Mouse (Mus musculus): ENCODE data around the gene Gpc1. TPM values are rescaled to one million over a fixed set of nuclear protein-coding genes. Genes with fewer than 3 reads are reported as not detected.

Gpc1 gene
- polyA plus RNA-seq, 1 experiment from 2014 or later, result 93.6 TPM

- Histone ChIP-seq H3K4me3 (replicated peaks) (peak overlapping the region; percentile 69), H3K9ac (peak overlapping the region; percentile 15; the same call in 1 of the 2 replicates), H3K4me1 (peaks cover 38% of the 10 kb centered on the region), H3K27ac (replicated peaks) (no peak overlapping the region), H3K4me2 (replicated peaks) (peak overlapping the region; percentile 91), H3K36me3 (no peaks in the 10 kb centered on the region), H3K9me3 (replicated peaks) (no peaks in the 10 kb centered on the region), H3K27me3 (no peaks in the 10 kb centered on the region; the same call in 1 of the 2 replicates)
- ATAC-seq (ENCODE audit: insufficient number of reproducible peaks, low FRiP score, low TSS enrichment, low read depth), result no peak
- WGBS, result 64% methylated on average over 7 of the region's 7 CpGs
Observed at GRCm38 (mm10) chr1:92833987-92834706, 2.7 kb downstream of the Gpc1 start.

GRCm38 (mm10) chr1:92837931-92838833, 6.7 kb downstream of the Gpc1 start:
- Histone ChIP-seq H3K36me3 (no peaks in the 10 kb centered on the region), H3K4me1 (peaks cover 27% of the 10 kb centered on the region), H3K4me3 (replicated peaks) (no peak overlapping the region), H3K27me3 (no peaks in the 10 kb centered on the region), H3K27ac (replicated peaks) (no peak overlapping the region), H3K4me2 (replicated peaks) (no peak overlapping the region), H3K9me3 (replicated peaks) (no peaks in the 10 kb centered on the region), H3K9ac (no peak overlapping the region)
- ATAC-seq (ENCODE audit: insufficient number of reproducible peaks, low FRiP score, low TSS enrichment, low read depth), result no peak
- WGBS, result 59% methylated on average over 14 of the region's 14 CpGs

- 73% methylated on average over 7 of the region's 7 CpGs for WGBS
- no peak overlapping the region for H3K4me3 ChIP-seq (replicated peaks)
- H3K4me1 ChIP-seq, result peaks cover 16% of the 10 kb centered on the region
- no peaks in the 10 kb centered on the region for H3K27me3 ChIP-seq
- H3K9ac ChIP-seq, result no peak overlapping the region
- H3K4me2 ChIP-seq (replicated peaks), result no peak overlapping the region
- no peak for ATAC-seq (ENCODE audit: insufficient number of reproducible peaks, low FRiP score, low TSS enrichment, low read depth)
- H3K9me3 ChIP-seq (replicated peaks), result no peaks in the 10 kb centered on the region
- no peak overlapping the region for H3K27ac ChIP-seq (replicated peaks)
- no peaks in the 10 kb centered on the region for H3K36me3 ChIP-seq
Observed at GRCm38 (mm10) chr1:92839211-92839610, 7.8 kb downstream of the Gpc1 start.

DNA sequence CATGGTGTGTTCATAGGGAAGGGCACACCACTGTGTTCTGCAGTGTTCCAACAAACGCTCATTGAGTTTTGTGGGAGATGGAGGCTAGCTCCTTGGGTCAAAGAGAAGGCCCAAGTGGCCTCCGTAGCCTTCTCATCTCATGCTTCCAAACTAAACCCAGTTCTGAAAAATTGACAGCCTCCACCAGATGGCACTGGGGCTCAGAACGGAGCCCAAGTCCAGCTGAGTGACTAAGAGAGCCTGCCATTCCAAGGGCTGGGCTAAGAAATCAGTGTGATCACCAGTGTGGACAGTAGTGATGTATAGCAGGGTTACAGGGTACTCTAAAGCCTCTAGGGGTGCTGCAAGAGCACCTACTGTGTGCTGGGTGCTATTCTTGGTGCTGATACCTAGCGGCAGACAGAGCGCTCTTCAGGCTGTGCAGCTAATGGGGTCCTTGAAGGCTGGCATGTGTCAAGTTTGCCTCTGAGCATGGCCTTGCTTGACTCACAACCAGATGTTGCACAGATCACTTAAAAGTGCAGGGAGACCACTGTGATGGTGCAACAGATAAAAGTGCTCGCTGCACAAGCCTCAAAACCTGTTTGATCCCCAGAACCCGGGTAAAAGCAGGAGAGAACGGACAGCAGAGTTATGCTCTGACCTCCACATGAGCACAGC, 8.9 kb downstream of the Gpc1 start:
- H3K9ac ChIP-seq, result no peak overlapping the region
- no peaks in the 10 kb centered on the region for H3K36me3 ChIP-seq
- no peaks in the 10 kb centered on the region for H3K9me3 ChIP-seq (replicated peaks)
- no peak overlapping the region for H3K4me3 ChIP-seq (replicated peaks)
- H3K27me3 ChIP-seq, result no peaks in the 10 kb centered on the region
- no peak overlapping the region for H3K27ac ChIP-seq (replicated peaks)
- H3K4me1 ChIP-seq, result peaks cover 14% of the 10 kb centered on the region
- no peak overlapping the region for H3K4me2 ChIP-seq (replicated peaks)
- no peak for ATAC-seq (ENCODE audit: insufficient number of reproducible peaks, low FRiP score, low TSS enrichment, low read depth)
- WGBS, result 77% methylated on average over 8 of the region's 8 CpGs

GRCm38 (mm10) chr1:92841427-92841826, 10.0 kb downstream of the Gpc1 start:
- H3K4me1 ChIP-seq, result peaks cover 18% of the 10 kb centered on the region
- no peaks in the 10 kb centered on the region for H3K27me3 ChIP-seq
- ATAC-seq (ENCODE audit: insufficient number of reproducible peaks, low FRiP score, low TSS enrichment, low read depth), result no peak
- no peak overlapping the region for H3K9ac ChIP-seq
- H3K4me3 ChIP-seq (replicated peaks), result no peak overlapping the region
- H3K9me3 ChIP-seq (replicated peaks), result no peaks in the 10 kb centered on the region
- H3K4me2 ChIP-seq (replicated peaks), result no peak overlapping the region
- H3K36me3 ChIP-seq, result no peaks in the 10 kb centered on the region
- no peak overlapping the region for H3K27ac ChIP-seq (replicated peaks)
- WGBS, result 67% methylated on average over 3 of the region's 3 CpGs

DNA sequence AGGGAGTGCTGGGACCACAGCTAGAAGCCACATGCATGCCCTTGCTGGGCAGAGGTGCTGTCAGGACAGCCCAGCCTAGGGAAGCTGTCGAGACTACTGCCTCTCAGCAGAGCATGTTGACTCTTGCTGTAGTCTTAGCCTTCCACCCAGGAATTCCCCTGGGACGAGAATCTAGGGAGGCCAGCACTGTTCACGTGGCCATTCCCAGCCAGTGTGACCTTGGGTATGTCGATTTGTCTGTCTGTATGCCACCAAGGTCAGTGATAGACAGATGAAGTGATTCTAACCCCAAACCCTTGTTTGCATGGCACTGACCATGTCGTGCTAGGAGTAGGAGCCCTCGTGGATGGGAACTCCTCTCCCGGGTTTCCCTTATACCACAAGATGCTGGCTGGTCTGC, 14.4 kb downstream of the Gpc1 start:
- Histone ChIP-seq H3K27ac (replicated peaks) (no peak overlapping the region), H3K9ac (no peak overlapping the region), H3K4me1 (peaks cover 35% of the 10 kb centered on the region), H3K9me3 (replicated peaks) (no peaks in the 10 kb centered on the region), H3K4me3 (replicated peaks) (no peak overlapping the region), H3K36me3 (no peaks in the 10 kb centered on the region), H3K27me3 (no peaks in the 10 kb centered on the region), H3K4me2 (replicated peaks) (no peak overlapping the region)
- WGBS, result 70% methylated on average over 7 of the region's 7 CpGs
- ATAC-seq (ENCODE audit: insufficient number of reproducible peaks, low FRiP score, low TSS enrichment, low read depth), result no peak

GRCm38 (mm10) chr1:92847873-92848839, 16.7 kb downstream of the Gpc1 start:
- H3K4me1 ChIP-seq, result peaks cover 35% of the 10 kb centered on the region
- H3K27ac ChIP-seq (replicated peaks), result no peak overlapping the region
- H3K36me3 ChIP-seq, result peaks cover 2% of the 10 kb centered on the region; the same call in 1 of the 2 replicates
- peak overlapping the region; percentile 39 for H3K4me3 ChIP-seq (replicated peaks)
- H3K27me3 ChIP-seq, result no peaks in the 10 kb centered on the region
- H3K9me3 ChIP-seq (replicated peaks), result no peaks in the 10 kb centered on the region
- 12% methylated on average over 37 of the region's 41 CpGs for WGBS
- no peak overlapping the region for H3K9ac ChIP-seq
- peak overlapping the region; percentile 67 for H3K4me2 ChIP-seq (replicated peaks)
- ATAC-seq (ENCODE audit: insufficient number of reproducible peaks, low FRiP score, low TSS enrichment, low read depth), result peak; percentile 26; the same call in 1 of the 2 replicates

DNA sequence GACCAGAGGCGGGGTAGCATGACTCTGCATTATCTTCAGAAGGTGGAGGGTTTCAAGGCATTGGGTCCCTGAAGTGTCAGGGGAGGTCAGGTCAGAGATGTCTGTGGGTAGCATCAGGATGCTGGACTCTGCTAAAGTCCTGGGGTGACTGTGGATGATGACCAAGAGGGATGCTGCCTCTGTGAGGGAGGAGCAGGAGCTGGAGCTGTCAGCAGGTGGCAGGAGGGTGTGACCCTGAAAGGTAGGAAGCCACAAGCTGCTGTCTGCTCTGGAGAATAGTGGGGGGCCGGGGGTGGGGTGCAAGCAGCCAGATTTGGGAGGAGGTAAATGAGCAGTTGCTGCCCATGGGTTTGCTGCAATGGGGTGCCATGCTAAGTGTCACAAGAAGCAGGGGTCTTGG, 18.0 kb downstream of the Gpc1 start:
- 72% methylated on average over 2 of the region's 2 CpGs for WGBS
- no peak for ATAC-seq (ENCODE audit: insufficient number of reproducible peaks, low FRiP score, low TSS enrichment, low read depth)

DNA sequence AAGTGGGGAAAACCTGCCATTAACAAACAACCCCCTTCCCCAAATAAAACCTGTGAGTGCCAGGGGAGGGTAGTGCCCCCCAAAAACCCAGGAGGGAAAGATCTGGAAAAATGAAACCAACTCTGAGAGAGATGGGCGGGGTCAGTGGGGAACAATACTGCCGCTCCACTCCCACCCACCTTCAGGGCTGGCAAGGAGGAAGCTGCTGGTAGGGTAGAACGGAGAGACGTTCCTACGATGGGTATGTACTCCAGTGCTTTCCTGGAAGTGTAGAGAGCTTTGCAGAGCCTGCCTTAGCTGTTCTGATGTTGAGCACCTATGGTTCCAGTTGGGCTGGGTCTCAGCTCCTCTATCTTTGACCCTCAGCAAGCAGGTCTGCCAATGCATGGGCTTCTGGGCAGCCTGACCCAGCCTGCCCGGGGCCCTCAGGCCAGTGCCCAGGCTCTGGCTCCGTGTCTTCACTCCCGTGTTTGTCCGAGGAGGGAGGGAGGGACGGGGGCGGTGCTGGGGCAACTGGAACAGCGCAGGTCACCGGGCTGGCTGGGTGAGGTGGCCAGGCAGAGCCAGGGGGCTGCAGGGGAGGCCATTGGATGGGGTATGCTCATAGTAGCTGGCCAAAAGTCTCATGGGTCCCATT, 18.6 kb downstream of the Gpc1 start:
- Histone ChIP-seq H3K27ac (replicated peaks) (no peak overlapping the region), H3K4me3 (replicated peaks) (no peak overlapping the region), H3K27me3 (no peaks in the 10 kb centered on the region), H3K9ac (0 out of 2 replicates have a peak overlapping the region, but pooled peaks have one; percentile 6), H3K36me3 (peaks cover 18% of the 10 kb centered on the region), H3K9me3 (replicated peaks) (no peaks in the 10 kb centered on the region), H3K4me1 (peaks cover 35% of the 10 kb centered on the region), H3K4me2 (replicated peaks) (peak overlapping the region; percentile 13; the same call in 1 of the 2 replicates)
- no peak for ATAC-seq (ENCODE audit: insufficient number of reproducible peaks, low FRiP score, low TSS enrichment, low read depth)
- 48% methylated on average over 13 of the region's 13 CpGs for WGBS

More for the DNA sequence above, 18.0 kb downstream of the Gpc1 start:
- Histone ChIP-seq H3K27ac (replicated peaks) (no peak overlapping the region), H3K36me3 (peaks cover 12% of the 10 kb centered on the region), H3K4me3 (replicated peaks) (no peak overlapping the region), H3K9ac (no peak overlapping the region), H3K4me1 (peaks cover 35% of the 10 kb centered on the region), H3K4me2 (replicated peaks) (peak overlapping the region; percentile 13; the same call in 1 of the 2 replicates), H3K27me3 (no peaks in the 10 kb centered on the region), H3K9me3 (replicated peaks) (no peaks in the 10 kb centered on the region)

DNA sequence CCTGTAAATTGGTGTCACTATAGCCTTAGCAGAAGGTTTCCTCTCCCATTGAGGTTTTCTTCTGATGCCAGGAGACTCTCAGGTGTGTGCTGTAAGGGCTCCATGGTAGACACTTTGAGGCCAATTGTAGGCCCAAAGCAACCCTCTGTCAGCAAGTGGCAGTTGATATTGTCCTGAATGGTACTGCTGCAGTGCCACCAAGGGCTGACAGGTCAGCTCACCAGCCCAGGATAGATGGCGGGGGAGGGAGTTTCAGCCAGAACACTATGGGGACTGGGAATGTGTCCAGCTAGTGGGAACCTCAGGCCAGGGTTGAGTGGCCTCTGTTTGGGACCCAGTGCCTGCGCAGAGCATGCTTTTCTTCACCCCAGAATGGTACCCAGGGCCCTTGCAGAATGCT, 21.0 kb downstream of the Gpc1 start:
- WGBS, result 86% methylated on average over 2 of the region's 2 CpGs
- peaks cover 31% of the 10 kb centered on the region for H3K4me1 ChIP-seq
- no peak overlapping the region for H3K4me2 ChIP-seq (replicated peaks)
- H3K9ac ChIP-seq, result no peak overlapping the region
- peaks cover 41% of the 10 kb centered on the region for H3K36me3 ChIP-seq
- no peak overlapping the region for H3K27ac ChIP-seq (replicated peaks)
- no peaks in the 10 kb centered on the region for H3K27me3 ChIP-seq
- no peak overlapping the region for H3K4me3 ChIP-seq (replicated peaks)
- no peaks in the 10 kb centered on the region for H3K9me3 ChIP-seq (replicated peaks)
- no peak for ATAC-seq (ENCODE audit: insufficient number of reproducible peaks, low FRiP score, low TSS enrichment, low read depth)

All from embryonic facial prominence, embryonic 15.5 days (tissue).